Mouse (Mus musculus): ENCODE results near the gene Atp23.

- no peak for TF ChIP-seq CTCF (IDR thresholded peaks at IDR 0.05; ENCODE audit: low read depth, low read length)
- TF ChIP-seq POLR2A (IDR thresholded peaks at IDR 0.05; ENCODE audit: borderline replicate concordance, low read depth, low read length), result no peak
Measured at GRCm38 (mm10) chr10:126924087-126924486, 22.9 kb upstream of the Atp23 start.
